Mouse (Mus musculus) cortical plate, adult 2 months (tissue): ENCODE data around the gene D5Ertd579e.
"Not testable (repeated sequence)": the region's sequence is repeated elsewhere in the genome, so short reads cannot be mapped to it uniquely, and the experiment has no call there.

Experiments
- CTCF ChIP-seq: fragments of 200-500 bp; IDR thresholded peaks from 2 replicates; pipeline ENCODE4 v1.5.1; 2011; ENCODE audit warnings: mild to moderate bottlenecking, control low read depth, low read length; ENCODE audit not compliant: insufficient read depth; ENCODE audit errors: extremely low read depth
- POLR2A ChIP-seq: fragments of 200-500 bp; IDR thresholded peaks from 2 replicates; pipeline ENCODE4 v1.6.1; 2011; ENCODE audit warnings: mild to moderate bottlenecking, low read length, control low read depth; ENCODE audit not compliant: insufficient read depth; ENCODE audit errors: extremely low read depth

- TF ChIP-seq POLR2A, CTCF: not testable (repeated sequence)
These were observed 29.1 kb downstream of the D5Ertd579e start for GRCm38 (mm10) chr5:36666699-36667098.
